Mouse (Mus musculus): ENCODE results near the gene Trpd52l3.

Trpd52l3 gene

DNA sequence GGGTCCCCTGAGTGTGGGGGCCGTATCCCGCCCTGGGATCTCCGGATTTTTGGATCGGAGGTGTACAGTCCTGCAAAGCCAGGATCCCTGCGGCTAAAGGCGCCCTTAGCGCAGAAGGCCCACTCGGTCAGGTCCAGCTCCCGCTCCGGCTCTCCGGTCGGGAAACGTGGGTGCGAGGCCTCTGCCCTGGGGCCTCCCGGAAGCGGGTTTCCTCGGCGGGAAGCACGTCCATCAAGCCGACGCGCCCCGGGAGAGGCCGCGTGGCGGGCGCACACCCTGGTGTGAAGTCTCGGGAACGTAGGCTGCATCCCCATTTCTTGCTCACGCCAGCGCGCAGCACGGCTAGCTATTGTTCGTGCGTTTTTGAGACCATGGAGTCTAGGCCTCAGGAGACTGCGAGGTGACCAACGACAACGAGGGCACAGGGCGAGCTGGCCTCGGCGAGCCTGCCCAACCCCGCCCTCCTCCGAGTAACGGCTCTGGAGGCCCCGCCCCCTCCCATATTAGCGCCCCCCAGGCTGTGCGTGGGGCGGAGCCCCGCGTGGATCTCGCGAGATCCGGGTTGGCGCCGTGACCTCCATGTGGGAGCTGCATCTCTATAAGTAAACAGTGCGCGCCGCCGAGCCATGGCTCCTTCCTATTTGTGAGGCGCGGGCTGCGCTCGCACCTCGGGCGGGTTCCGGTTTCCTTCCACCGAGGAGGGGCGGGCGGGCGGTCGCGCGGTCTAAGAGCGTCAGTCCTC lies 26.5 kb downstream of the Trpd52l3 start, which contains the start of gene Uhrf2:
TSS of gene Uhrf2 (plus strand) at position 620 of the 742 bp plus-strand sequence.
- DNase-seq, result peak; percentile 94

DNA sequence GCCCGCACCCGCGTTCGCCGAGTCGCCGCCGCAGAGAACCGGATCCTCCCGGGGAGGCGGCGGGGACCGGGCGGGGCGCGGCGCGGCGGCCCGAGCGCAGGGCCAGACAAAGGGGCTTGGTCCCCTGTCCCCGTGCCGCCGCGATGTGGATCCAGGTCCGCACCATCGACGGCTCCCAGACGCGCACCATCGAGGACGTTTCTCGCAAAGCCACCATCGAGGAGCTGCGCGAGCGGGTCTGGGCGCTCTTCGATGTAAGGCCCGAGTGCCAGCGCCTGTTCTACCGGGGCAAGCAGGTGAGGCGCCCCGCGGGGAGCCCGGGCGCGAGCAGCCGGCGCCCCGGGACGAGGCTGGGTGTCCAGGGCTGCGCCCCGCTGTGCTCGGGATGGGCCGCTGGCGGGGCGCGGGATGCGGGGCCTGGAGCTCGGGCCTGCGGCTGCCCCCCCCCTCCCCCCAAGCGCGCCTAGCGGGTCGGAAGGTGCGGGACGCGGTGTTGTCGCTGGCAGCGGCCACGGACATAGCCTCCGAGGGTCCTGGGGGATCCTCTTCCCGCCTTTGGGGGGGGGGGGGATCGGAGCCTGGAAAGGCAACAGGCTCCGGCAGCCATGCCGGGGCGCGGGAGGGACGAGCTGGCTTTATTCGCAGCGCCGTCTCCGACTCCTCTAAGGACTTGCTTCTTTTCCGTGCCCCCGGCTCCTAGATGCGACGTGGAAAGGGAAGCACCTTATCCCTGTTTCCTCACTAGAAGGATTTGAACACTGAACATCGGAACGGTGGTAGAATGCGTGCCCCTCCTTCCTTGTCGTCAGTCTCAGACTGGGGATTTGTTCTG lies 27.3 kb downstream of the Trpd52l3 start:
- DNase-seq, result no peak

DNA sequence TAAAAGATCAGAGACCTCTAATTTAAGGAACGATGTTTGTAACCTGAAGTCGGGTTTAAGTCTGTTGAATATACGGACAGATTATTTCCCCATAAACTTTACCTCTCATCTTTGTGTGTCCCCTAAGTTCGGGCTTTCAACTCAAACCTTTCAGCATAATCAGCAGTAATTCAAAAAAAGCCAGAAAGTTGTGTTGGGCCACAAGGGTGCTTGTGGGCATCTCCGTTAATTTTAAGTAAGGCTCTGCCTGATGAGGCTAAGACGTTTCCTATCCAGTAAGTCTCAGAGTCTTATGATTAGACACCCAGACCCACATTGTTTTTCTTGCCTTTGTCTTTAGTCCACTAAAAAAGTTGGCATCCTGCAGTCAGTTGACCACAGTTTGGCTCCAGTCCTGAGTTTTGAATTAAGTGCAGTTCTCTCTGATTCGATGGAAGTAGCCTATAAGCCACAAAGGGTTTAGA lies 27.9 kb downstream of the Trpd52l3 start:
- DNase-seq, result no peak

DNA sequence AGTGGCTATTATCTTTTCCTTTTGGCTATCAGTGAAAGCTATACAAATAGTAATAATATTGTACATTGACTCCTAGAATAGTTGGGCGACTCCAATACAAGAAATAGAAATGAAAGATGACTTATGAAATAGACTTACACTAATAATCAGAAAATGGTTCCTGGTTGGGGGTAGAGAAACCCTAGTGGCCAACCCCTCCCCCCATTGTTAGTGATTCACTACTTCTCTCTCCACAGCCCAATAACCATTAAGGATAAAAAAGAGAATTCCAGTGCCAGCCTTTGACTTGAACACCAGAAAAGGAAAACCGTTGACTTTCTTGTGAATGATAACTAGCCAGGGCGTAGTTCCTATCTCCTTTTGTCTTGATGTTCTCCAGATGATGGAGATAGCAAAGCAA lies 28.6 kb downstream of the Trpd52l3 start:
- no peak for DNase-seq

DNA sequence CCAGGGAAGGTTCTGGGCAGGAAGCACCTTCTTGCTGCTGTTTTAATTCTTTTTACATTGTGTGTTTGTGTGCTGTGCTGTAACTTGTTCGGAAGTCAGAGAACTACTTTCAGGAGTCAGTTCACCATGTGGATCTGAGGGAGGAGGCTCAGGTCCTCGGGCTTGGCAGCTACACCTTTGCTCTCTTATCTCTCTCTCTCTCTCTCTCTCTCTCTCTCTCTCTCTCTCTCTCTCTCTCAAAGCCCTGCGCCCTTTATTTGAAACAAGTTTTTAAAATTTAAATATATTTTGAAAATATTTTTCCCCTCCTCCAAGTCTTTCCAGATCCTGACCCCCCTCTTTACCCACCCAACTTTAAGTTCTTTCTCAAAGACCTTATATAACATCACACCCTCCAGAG lies 31.8 kb downstream of the Trpd52l3 start:
- no peak for DNase-seq

DNA sequence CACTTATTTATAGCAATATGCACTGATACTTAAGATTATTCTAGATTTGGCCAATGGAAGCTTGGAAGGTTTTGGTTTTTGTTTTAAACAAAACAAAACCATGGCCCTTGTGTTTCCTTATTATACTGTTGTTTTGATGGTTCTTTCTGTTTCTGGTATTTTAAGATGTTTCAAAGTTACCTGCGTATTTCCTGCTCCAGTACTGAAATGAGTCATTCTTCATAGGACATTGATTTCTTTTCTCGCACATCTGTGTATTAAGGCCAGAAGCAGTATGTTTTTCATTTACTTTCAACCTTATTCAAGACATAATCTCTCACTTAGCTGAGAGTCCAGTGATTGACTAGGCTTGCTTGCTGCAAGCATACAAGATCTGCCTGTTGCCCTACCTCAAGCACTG lies 40.1 kb downstream of the Trpd52l3 start:
- DNase-seq, result no peak

DNA sequence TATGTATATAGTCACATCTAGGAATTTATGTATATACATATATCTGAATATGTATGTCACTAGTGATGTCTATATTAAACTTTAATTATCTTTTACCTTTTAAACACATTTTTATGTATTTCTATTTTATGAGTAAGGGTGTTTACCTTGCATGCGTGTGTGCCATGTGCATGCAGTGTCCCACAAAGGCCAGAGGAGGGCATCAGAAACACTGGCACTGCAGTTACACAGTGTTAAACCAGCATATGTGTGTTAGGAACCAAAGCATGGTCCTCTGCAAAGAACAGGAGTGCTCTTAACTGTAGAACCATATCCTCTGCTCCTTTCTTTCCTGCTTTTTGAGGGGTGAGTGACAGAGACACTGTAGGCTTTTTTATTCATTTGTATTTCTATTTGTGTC lies 41.0 kb downstream of the Trpd52l3 start:
- DNase-seq, result no peak

DNA sequence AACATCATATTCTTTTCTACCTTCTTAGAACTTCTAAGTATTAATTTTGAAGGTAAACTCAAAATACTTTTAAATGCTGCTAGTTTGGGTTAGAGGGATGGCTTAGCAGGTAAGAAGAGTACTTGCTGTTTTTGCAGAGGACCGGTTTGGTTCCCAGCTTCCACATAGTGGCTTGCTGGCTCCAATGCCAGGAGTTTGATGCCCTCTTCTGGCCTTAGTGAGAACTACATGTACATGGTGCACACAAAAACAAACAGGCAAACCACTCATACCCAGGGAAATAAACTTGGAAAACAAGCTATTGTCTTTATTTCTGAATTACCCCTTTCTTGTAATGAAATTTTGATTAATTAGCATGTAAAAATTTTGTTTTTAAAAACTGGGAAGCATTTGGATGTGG lies 42.3 kb downstream of the Trpd52l3 start:
- no peak for DNase-seq

DNA sequence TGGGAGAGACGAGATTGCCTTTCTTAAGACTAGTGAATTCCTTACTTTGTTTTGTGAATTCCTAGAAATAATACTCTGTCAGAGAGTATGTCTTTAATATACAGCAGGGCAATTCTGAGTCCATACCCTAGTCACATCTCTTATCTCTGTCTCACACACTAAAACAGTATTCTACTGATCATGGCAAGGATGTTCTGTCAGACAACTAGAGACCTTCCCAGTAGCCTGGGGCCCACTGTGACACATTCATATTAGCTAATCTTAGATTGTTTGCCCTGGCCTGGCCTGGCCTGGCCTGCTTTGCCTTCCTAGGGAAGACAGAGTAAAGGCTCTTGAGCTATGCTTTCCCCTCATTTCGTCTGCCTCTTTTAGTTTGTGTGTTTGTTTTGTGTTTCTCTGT lies 47.0 kb downstream of the Trpd52l3 start:
- no peak for DNase-seq

DNA sequence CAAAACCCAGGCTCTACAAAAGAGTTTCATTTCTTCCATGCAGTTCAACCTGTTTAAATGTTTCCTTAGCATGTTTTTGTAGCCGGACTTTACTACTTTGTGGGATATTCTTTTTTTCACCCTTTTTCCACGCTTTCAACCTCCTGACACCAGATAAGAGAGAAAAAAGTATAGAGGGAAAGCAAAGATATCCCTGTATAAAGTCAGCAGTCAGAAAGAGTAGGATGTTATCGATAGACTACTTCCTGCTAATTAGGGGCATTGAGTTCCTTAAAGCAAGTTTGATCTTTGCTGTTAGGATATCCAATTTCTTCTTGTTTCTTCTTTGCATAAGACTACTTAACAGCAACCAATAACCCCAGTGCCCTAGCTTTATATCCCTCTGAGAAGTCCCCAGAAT lies 47.9 kb downstream of the Trpd52l3 start:
- no peak for DNase-seq

DNA sequence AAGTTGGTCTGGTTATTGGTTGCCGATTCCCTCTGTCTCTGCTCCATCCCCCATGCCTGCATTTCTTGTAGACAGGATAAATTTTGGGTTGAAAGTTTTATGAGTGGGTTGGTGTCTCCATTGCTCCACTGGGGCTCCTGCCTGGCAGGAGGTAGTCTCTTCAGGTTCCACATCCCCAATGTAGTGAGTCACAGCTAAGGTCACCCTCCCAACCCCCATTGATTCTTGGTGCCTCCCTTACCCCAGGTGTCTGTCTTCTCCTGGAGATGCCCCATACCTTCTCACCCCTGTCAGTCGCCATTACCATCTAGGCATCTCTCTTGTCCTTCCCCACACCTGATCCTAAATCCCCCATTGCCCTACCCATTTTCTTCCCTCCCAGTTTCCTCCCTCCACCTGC lies 50.6 kb downstream of the Trpd52l3 start:
- DNase-seq, result no peak

All from right cerebral cortex, postnatal 25 days (tissue).